Mouse (Mus musculus) heart, adult 11 months (tissue): ENCODE data around the gene Pspc1.

Experiments
- DNase-seq: peaks from one replicate; pipeline ENCODE4 v3.0.0; 2022

Pspc1 gene

DNA sequence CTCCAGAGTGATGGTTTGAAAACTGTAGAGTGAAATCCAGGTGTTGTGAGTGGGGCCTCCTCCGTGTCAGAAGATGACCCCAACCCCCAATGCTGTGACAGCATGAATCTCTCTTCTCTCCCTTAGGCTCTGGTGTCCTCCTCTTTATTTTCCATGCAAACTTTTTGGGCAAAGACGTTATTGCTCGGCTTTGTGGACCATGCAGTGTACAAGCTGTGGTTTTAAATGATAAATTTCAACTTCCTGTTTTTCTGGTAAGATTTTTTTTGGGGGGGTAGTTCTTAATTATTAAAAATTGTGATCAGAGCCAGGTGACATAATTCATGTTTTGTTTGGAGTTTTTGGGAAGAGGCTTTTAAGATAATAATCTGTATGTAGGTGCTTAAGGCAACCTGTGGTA lies 82.6 kb downstream of the Pspc1 start:
- DNase-seq = no peak

DNA sequence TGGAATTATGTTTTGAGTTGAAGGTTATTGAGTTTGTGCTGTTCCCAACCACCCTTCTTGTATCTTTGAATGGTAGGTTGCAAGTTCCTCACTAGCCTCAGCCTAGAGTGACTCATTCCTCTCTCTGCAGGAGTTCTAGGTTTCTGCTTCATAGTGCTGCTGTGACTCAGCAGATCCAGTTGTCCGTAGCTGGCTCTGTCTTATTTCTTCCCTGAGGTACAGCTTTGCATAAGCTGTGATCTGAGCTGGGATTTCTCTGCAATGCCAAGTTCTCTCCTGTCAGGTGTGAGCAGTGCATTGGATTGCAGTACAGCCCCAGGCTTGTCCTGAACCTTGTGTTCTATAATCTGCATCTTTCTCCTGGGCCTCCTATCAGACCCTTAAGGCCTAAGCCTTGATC lies 88.3 kb downstream of the Pspc1 start:
- no peak for DNase-seq

GRCm38 (mm10) chr14:56689116-56689515 lies 89.0 kb downstream of the Pspc1 start:
- peak; percentile 82 for DNase-seq

GRCm38 (mm10) chr14:56685426-56685825 lies 92.7 kb downstream of the Pspc1 start:
- peak; percentile 55 for DNase-seq
